Mouse (Mus musculus) midbrain, embryonic 14.5 days (tissue): ENCODE measurements around the gene Aldh3b1. TPM values are rescaled to one million over a fixed set of nuclear protein-coding genes. Genes with fewer than 3 reads are reported as not detected.

Source experiments
- ATAC-seq: fragments of 200-750 bp; cut with Nextera tagmentation; 2 replicates; pipeline ENCODE4 v1.8.0; 2017; ENCODE audit warnings: moderate number of reproducible peaks, moderate library complexity; ENCODE audit not compliant: low FRiP score, low TSS enrichment
- DNase-seq: peaks from one replicate; pipeline ENCODE4 v3.0.0-alpha.2; 2015
- H3K27ac ChIP-seq: fragments of 300-500 bp; sonication (generic); replicated peaks from 2 replicates; pipeline ENCODE4 v1.5.1; 2014; ENCODE audit warnings: mild to moderate bottlenecking, low read depth, low read length, moderate library complexity
- H3K27me3 ChIP-seq: fragments of 300-500 bp; sonication (generic); 2 replicates; pipeline ENCODE4 v1.6.1; 2014; ENCODE audit warnings: low read length, control low read depth, mixed read lengths; ENCODE audit not compliant: control insufficient read depth, insufficient read depth
- H3K36me3 ChIP-seq: fragments of 300-500 bp; sonication (generic); 2 replicates; pipeline ENCODE4 v1.6.1; 2014; ENCODE audit warnings: low read length, control low read depth; ENCODE audit not compliant: control insufficient read depth, insufficient read depth
- H3K4me1 ChIP-seq: fragments of 300-500 bp; sonication (generic); 2 replicates; pipeline ENCODE4 v1.6.1; 2014; ENCODE audit warnings: mild to moderate bottlenecking, antibody characterized with exemption, low read length, control low read depth; ENCODE audit not compliant: control insufficient read depth, insufficient read depth
- H3K4me2 ChIP-seq: fragments of 300-500 bp; sonication (generic); 2 replicates; pipeline ENCODE4 v1.6.1; 2014; ENCODE audit warnings: mild to moderate bottlenecking, low read length, moderate library complexity
- H3K4me3 ChIP-seq: fragments of 300-500 bp; sonication (generic); replicated peaks from 2 replicates; pipeline ENCODE4 v1.5.1; 2014; ENCODE audit warnings: low read depth, low read length
- H3K9ac ChIP-seq: fragments of 300-500 bp; sonication (generic); replicated peaks from 2 replicates; pipeline ENCODE4 v1.6.1; 2014; ENCODE audit warnings: mild to moderate bottlenecking, low read length, moderate library complexity
- H3K9me3 ChIP-seq: fragments of 300-500 bp; sonication (generic); 2 replicates; pipeline ENCODE4 v1.6.1; 2016; ENCODE audit warnings: low read length, control low read depth, mixed read lengths; ENCODE audit not compliant: control insufficient read depth
- WGBS: fragments of 180-500 bp; shearing (Covaris S2); extraction: QIAGEN DNeasy Blood & Tissue Kit; methylation state at CpG from one replicate; pipeline ENCODE4 v1.1.7; 2014; 5-methylcytosine and 5-hydroxymethylcytosine counted together
- polyA plus RNA-seq: library from polyadenylated mRNA; unstranded; fragments of >200 nt; fragmentation: Nextera tagmentation; extraction: Ambion mirVana; gene quantifications from 2 replicates; pipeline ENCODE4 v1.2.1, GENCODE M21; 2014

Gene Aldh3b1
- polyA plus RNA-seq, 1 experiment from 2014 or later: 1.1 TPM

- Histone ChIP-seq H3K9me3 (no peaks in the 10 kb centered on the region), H3K9ac (no peak overlapping the region), H3K4me3 (no peak overlapping the region), H3K27ac (no peak overlapping the region), H3K27me3 (no peaks in the 10 kb centered on the region), H3K4me2 (no peak overlapping the region), H3K36me3 (peaks cover 4% of the 10 kb centered on the region; the same call in 1 of the 2 replicates), H3K4me1 (no peaks in the 10 kb centered on the region)
- ATAC-seq: no peak
- DNase-seq: no peak
- WGBS: 90% methylated on average over 2 of the region's 2 CpGs
Measured at GRCm38 (mm10) chr19:3864960-3865359, 64.6 kb downstream of the Aldh3b1 start.

Other genes with a start within 250 kb of the Aldh3b1 start
- gene Lrp5, start 243.2 kb downstream of the Aldh3b1 start, polyA plus RNA-seq: 1.1 and 1.3 TPM in 2 replicates
- 31.4 and 33.7 TPM in 2 replicates for gene 1810055G02Rik, start 221.5 kb downstream of the Aldh3b1 start, polyA plus RNA-seq
- gene Kmt5b, start 162.4 kb downstream of the Aldh3b1 start, polyA plus RNA-seq: 55.6 and 74.0 TPM in 2 replicates
- gene Chka, start 78.0 kb downstream of the Aldh3b1 start, polyA plus RNA-seq: 50.2 and 51.8 TPM in 2 replicates
- gene Tcirg1, start 22.7 kb downstream of the Aldh3b1 start, polyA plus RNA-seq: 7.4 and 11.0 TPM in 2 replicates
- 261 and 304 TPM in 2 replicates for gene Ndufs8, start 17.0 kb downstream of the Aldh3b1 start, polyA plus RNA-seq
- 3.7 and 13.4 TPM in 2 replicates for gene Unc93b1, start 5.4 kb upstream of the Aldh3b1 start, polyA plus RNA-seq
- not detected in 2 replicates for gene Aldh3b3, start 28.8 kb upstream of the Aldh3b1 start, polyA plus RNA-seq
- 0.16 and 0.32 TPM in 2 replicates for gene Aldh3b2, start 42.5 kb upstream of the Aldh3b1 start, polyA plus RNA-seq
- 0.96 and 2.2 TPM in 2 replicates for gene Acy3, start 56.8 kb upstream of the Aldh3b1 start, polyA plus RNA-seq
- not detected in 2 replicates for gene Tbx10, start 62.9 kb upstream of the Aldh3b1 start, polyA plus RNA-seq
- gene Nudt8, start 70.8 kb upstream of the Aldh3b1 start, polyA plus RNA-seq: 26.8 and 30.3 TPM in 2 replicates
- 3.3 and 3.9 TPM in 2 replicates for gene Gm49405, start 70.8 kb upstream of the Aldh3b1 start, polyA plus RNA-seq
- gene Doc2g, start 73.5 kb upstream of the Aldh3b1 start, polyA plus RNA-seq: 5.7 and 7.1 TPM in 2 replicates
- 223 and 231 TPM in 2 replicates for gene Ndufv1, start 83.0 kb upstream of the Aldh3b1 start, polyA plus RNA-seq
- gene Gstp1, start 108.2 kb upstream of the Aldh3b1 start, polyA plus RNA-seq: 397 and 514 TPM in 2 replicates
- gene Gstp2, start 116.2 kb upstream of the Aldh3b1 start, polyA plus RNA-seq: 1.9 TPM in 1 of 2 replicates, not detected in the other
- not detected in 2 replicates for gene Gstp3, start 129.8 kb upstream of the Aldh3b1 start, polyA plus RNA-seq
- not detected in 2 replicates for gene Cabp2, start 151.8 kb upstream of the Aldh3b1 start, polyA plus RNA-seq
- 83.4 and 87.0 TPM in 2 replicates for gene Cdk2ap2, start 167.4 kb upstream of the Aldh3b1 start, polyA plus RNA-seq
- 72.8 and 89.0 TPM in 2 replicates for gene Pitpnm1, start 170.2 kb upstream of the Aldh3b1 start, polyA plus RNA-seq
- 84.3 and 98.0 TPM in 2 replicates for gene Aip, start 196.1 kb upstream of the Aldh3b1 start, polyA plus RNA-seq
- not detected in 2 replicates for gene Gpr152, start 210.0 kb upstream of the Aldh3b1 start, polyA plus RNA-seq
- gene Cabp4, start 214.2 kb upstream of the Aldh3b1 start, polyA plus RNA-seq: 0.14 and 0.15 TPM in 2 replicates
- 105 and 117 TPM in 2 replicates for gene Coro1b, start 218.8 kb upstream of the Aldh3b1 start, polyA plus RNA-seq
- gene Ptprcap, start 223.8 kb upstream of the Aldh3b1 start, polyA plus RNA-seq: 0.55 and 0.64 TPM in 2 replicates
- gene Rps6kb2, start 233.5 kb upstream of the Aldh3b1 start, polyA plus RNA-seq: 37.3 and 42.2 TPM in 2 replicates
- 3.9 and 6.0 TPM in 2 replicates for gene Carns1, start 245.7 kb upstream of the Aldh3b1 start, polyA plus RNA-seq